Mouse (Mus musculus): ENCODE data around the gene Pi4k2a. TPM values are rescaled to one million over a fixed set of nuclear protein-coding genes. Genes with fewer than 3 reads are reported as not detected.

Gene Pi4k2a
- total RNA-seq, 4 experiments from 2014 or later: 64.0 to 69.1 (median 66.9) TPM

GRCm38 (mm10) chr19:42130294-42130606 lies 40.0 kb downstream of the Pi4k2a start:
- DNase-seq (ENCODE audit: low spot score in 2 of 2): no peak

GRCm38 (mm10) chr19:42131101-42131500 lies 40.8 kb downstream of the Pi4k2a start:
- no peak for DNase-seq (ENCODE audit: low spot score in 2 of 2)

- no peak for DNase-seq (ENCODE audit: low spot score in 2 of 2)
These were observed 44.8 kb downstream of the Pi4k2a start for GRCm38 (mm10) chr19:42135070-42135469.

- no peak for DNase-seq (ENCODE audit: low spot score in 2 of 2)
These were observed 45.9 kb downstream of the Pi4k2a start for GRCm38 (mm10) chr19:42136126-42136525.

GRCm38 (mm10) chr19:42137167-42137672 lies 47.0 kb downstream of the Pi4k2a start:
- no peak for DNase-seq (ENCODE audit: low spot score in 2 of 2)

- no peak for DNase-seq (ENCODE audit: low spot score in 2 of 2)
These were observed 48.4 kb downstream of the Pi4k2a start for GRCm38 (mm10) chr19:42138517-42139285.

- no peak for DNase-seq (ENCODE audit: low spot score in 2 of 2)
These were observed 49.7 kb downstream of the Pi4k2a start for GRCm38 (mm10) chr19:42139724-42140517.

GRCm38 (mm10) chr19:42141998-42142397 lies 51.7 kb downstream of the Pi4k2a start:
- DNase-seq (ENCODE audit: low spot score in 2 of 2): no peak

GRCm38 (mm10) chr19:42142757-42143156 lies 52.5 kb downstream of the Pi4k2a start:
- DNase-seq (ENCODE audit: low spot score in 2 of 2): no peak

- no peak for DNase-seq (ENCODE audit: low spot score in 2 of 2)
These were observed 53.8 kb downstream of the Pi4k2a start for GRCm38 (mm10) chr19:42144067-42144466.

GRCm38 (mm10) chr19:42144541-42145167 lies 54.4 kb downstream of the Pi4k2a start:
- peak; percentile 60 to 78 for DNase-seq (ENCODE audit: low spot score in 2 of 2)

GRCm38 (mm10) chr19:42145210-42145609 lies 54.9 kb downstream of the Pi4k2a start:
- DNase-seq (ENCODE audit: low spot score in 2 of 2): no peak

- no peak for DNase-seq (ENCODE audit: low spot score in 2 of 2)
These were observed 55.5 kb downstream of the Pi4k2a start for GRCm38 (mm10) chr19:42145731-42146130.

- DNase-seq (ENCODE audit: low spot score in 2 of 2): no peak
These were observed 56.2 kb downstream of the Pi4k2a start for GRCm38 (mm10) chr19:42146276-42147010.

- DNase-seq (ENCODE audit: low spot score in 2 of 2): no peak
These were observed 57.0 kb downstream of the Pi4k2a start, which contains the start of gene Marveld1 for GRCm38 (mm10) chr19:42147170-42147768. TSS of gene Marveld1 (plus strand) at chr19:42147400.

- peak in 1 of 2 experiments; percentile 72 for DNase-seq (ENCODE audit: low spot score in 2 of 2)
These were observed 57.7 kb downstream of the Pi4k2a start for GRCm38 (mm10) chr19:42147769-42148568.

- no peak for DNase-seq (ENCODE audit: low spot score in 2 of 2)
These were observed 58.2 kb downstream of the Pi4k2a start for GRCm38 (mm10) chr19:42148569-42148860.

- DNase-seq (ENCODE audit: low spot score in 2 of 2): peak; percentile 77 to 81
These were observed 61.7 kb downstream of the Pi4k2a start for GRCm38 (mm10) chr19:42151990-42152389.

- no peak for DNase-seq (ENCODE audit: low spot score in 2 of 2)
These were observed 67.4 kb downstream of the Pi4k2a start for GRCm38 (mm10) chr19:42157493-42158237.

Data from left cerebral cortex, adult 8-10 months (tissue).